Mouse (Mus musculus) liver, embryonic 16.5 days (tissue): ENCODE results near the gene Aldh16a1. TPM values are rescaled to one million over a fixed set of nuclear protein-coding genes. Genes with fewer than 3 reads are reported as not detected.

ENCODE experiments used
- ATAC-seq: fragments of 200-750 bp; cut with Nextera tagmentation; 2 replicates; pipeline ENCODE4 v1.8.0; 2017; ENCODE audit warnings: low read depth, mild to moderate bottlenecking, moderate number of reproducible peaks, moderate library complexity
- H3K27ac ChIP-seq: fragments of 300-500 bp; sonication (generic); 2 replicates; pipeline ENCODE4 v1.5.1; 2014; ENCODE audit warnings: mild to moderate bottlenecking, low read length
- H3K27me3 ChIP-seq: fragments of 300-500 bp; sonication (generic); 2 replicates; pipeline ENCODE4 v1.6.1; 2014; ENCODE audit warnings: low read depth, low read length, mixed read lengths; ENCODE audit not compliant: control insufficient read depth, insufficient read depth
- H3K36me3 ChIP-seq: fragments of 300-500 bp; sonication (generic); 2 replicates; pipeline ENCODE4 v1.6.1; 2014; ENCODE audit warnings: mild to moderate bottlenecking; ENCODE audit not compliant: control insufficient read depth, insufficient read depth
- H3K4me1 ChIP-seq: fragments of 300-500 bp; sonication (generic); 2 replicates; pipeline ENCODE4 v1.6.1; 2014; ENCODE audit warnings: low read depth, low read length, mixed read lengths; ENCODE audit not compliant: control insufficient read depth
- H3K4me2 ChIP-seq: fragments of 300-500 bp; sonication (generic); 2 replicates; pipeline ENCODE4 v1.6.1; 2014; ENCODE audit warnings: low read depth, low read length, mixed read lengths
- H3K4me3 ChIP-seq: fragments of 300-500 bp; sonication (generic); 2 replicates; pipeline ENCODE4 v1.5.1; 2014; ENCODE audit warnings: low read depth, mild to moderate bottlenecking, low read length
- H3K9ac ChIP-seq: fragments of 300-500 bp; sonication (generic); 2 replicates; pipeline ENCODE4 v1.6.1; 2014; ENCODE audit warnings: low read depth, low read length
- H3K9me3 ChIP-seq: fragments of 300-500 bp; sonication (generic); replicated peaks from 2 replicates; pipeline ENCODE4 v1.6.1; 2016; ENCODE audit warnings: low read length; ENCODE audit not compliant: control insufficient read depth
- WGBS: fragments of 180-500 bp; shearing (Covaris S2); extraction: QIAGEN DNeasy Blood & Tissue Kit; methylation state at CpG from one replicate; pipeline ENCODE4 v1.1.7; 2014; ENCODE audit not compliant: insufficient replicate concordance; 5-methylcytosine and 5-hydroxymethylcytosine counted together
- polyA plus RNA-seq: library from polyadenylated mRNA; unstranded; fragments of >200 nt; fragmentation: Nextera tagmentation; extraction: Ambion mirVana; gene quantifications from 2 replicates; pipeline ENCODE4 v1.2.1, GENCODE M21; 2015

Gene Aldh16a1
- polyA plus RNA-seq, 1 experiment from 2014 or later: 30.0 TPM

GRCm38 (mm10) chr7:45145460-45145859 is 8.9 kb downstream of the Aldh16a1 start:
- Histone ChIP-seq H3K27ac (no peak overlapping the region), H3K9ac (no peak overlapping the region), H3K36me3 (no peaks in the 10 kb centered on the region; the same call in 1 of the 2 replicates), H3K4me1 (no peaks in the 10 kb centered on the region; the same call in none of the 2 replicates), H3K27me3 (no peaks in the 10 kb centered on the region), H3K4me3 (no peak overlapping the region), H3K9me3 (no peaks in the 10 kb centered on the region), H3K4me2 (no peak overlapping the region)
- 85% methylated on average over 8 of the region's 8 CpGs for WGBS
- no peak for ATAC-seq

GRCm38 (mm10) chr7:45144368-45145174 is 9.8 kb downstream of the Aldh16a1 start:
- no peaks in the 10 kb centered on the region; the same call in 1 of the 2 replicates for H3K36me3 ChIP-seq
- H3K4me3 ChIP-seq: no peak overlapping the region
- no peak for ATAC-seq
- no peaks in the 10 kb centered on the region; the same call in 1 of the 2 replicates for H3K4me1 ChIP-seq
- H3K4me2 ChIP-seq: no peak overlapping the region
- H3K27me3 ChIP-seq: no peaks in the 10 kb centered on the region
- WGBS: 77% methylated on average over 13 of the region's 13 CpGs
- H3K27ac ChIP-seq: no peak overlapping the region
- no peaks in the 10 kb centered on the region for H3K9me3 ChIP-seq
- H3K9ac ChIP-seq: no peak overlapping the region

GRCm38 (mm10) chr7:45141914-45142313 is 12.5 kb downstream of the Aldh16a1 start:
- H3K27me3 ChIP-seq: no peaks in the 10 kb centered on the region
- no peak for ATAC-seq
- no peak overlapping the region for H3K4me3 ChIP-seq
- 77% methylated on average over 5 of the region's 5 CpGs for WGBS
- H3K9me3 ChIP-seq: no peaks in the 10 kb centered on the region
- H3K9ac ChIP-seq: no peak overlapping the region
- H3K4me1 ChIP-seq: peaks cover 18% of the 10 kb centered on the region
- no peak overlapping the region for H3K27ac ChIP-seq
- no peaks in the 10 kb centered on the region; the same call in 1 of the 2 replicates for H3K36me3 ChIP-seq
- no peak overlapping the region for H3K4me2 ChIP-seq

- 74% methylated on average over 3 of the region's 3 CpGs for WGBS
- no peak for ATAC-seq
Measured at GRCm38 (mm10) chr7:45141319-45141718, 13.1 kb downstream of the Aldh16a1 start.

GRCm38 (mm10) chr7:45139904-45140723 is 14.3 kb downstream of the Aldh16a1 start:
- H3K27ac ChIP-seq: no peak overlapping the region
- no peak for ATAC-seq
- peaks cover 29% of the 10 kb centered on the region for H3K4me1 ChIP-seq
- H3K27me3 ChIP-seq: no peaks in the 10 kb centered on the region
- no peaks in the 10 kb centered on the region; the same call in 1 of the 2 replicates for H3K36me3 ChIP-seq
- H3K9ac ChIP-seq: no peak overlapping the region
- no peak overlapping the region for H3K4me2 ChIP-seq
- no peak overlapping the region for H3K4me3 ChIP-seq
- WGBS: 66% methylated on average over 8 of the region's 8 CpGs
- no peaks in the 10 kb centered on the region for H3K9me3 ChIP-seq

More at GRCm38 (mm10) chr7:45141319-45141718, 13.1 kb downstream of the Aldh16a1 start:
- H3K27ac ChIP-seq: no peak overlapping the region
- H3K4me2 ChIP-seq: no peak overlapping the region
- no peaks in the 10 kb centered on the region; the same call in 1 of the 2 replicates for H3K36me3 ChIP-seq
- no peaks in the 10 kb centered on the region for H3K9me3 ChIP-seq
- H3K27me3 ChIP-seq: no peaks in the 10 kb centered on the region
- peaks cover 21% of the 10 kb centered on the region for H3K4me1 ChIP-seq
- no peak overlapping the region for H3K4me3 ChIP-seq
- H3K9ac ChIP-seq: no peak overlapping the region

- H3K4me3 ChIP-seq: no peak overlapping the region
- no peak overlapping the region for H3K9ac ChIP-seq
- WGBS: 63% methylated on average over 1 of the region's 1 CpGs
- H3K27ac ChIP-seq: no peak overlapping the region
- peaks cover 38% of the 10 kb centered on the region for H3K4me1 ChIP-seq
- H3K27me3 ChIP-seq: no peaks in the 10 kb centered on the region
- no peaks in the 10 kb centered on the region for H3K9me3 ChIP-seq
- no peak for ATAC-seq
- no peaks in the 10 kb centered on the region; the same call in 1 of the 2 replicates for H3K36me3 ChIP-seq
- H3K4me2 ChIP-seq: no peak overlapping the region
Measured at GRCm38 (mm10) chr7:45138403-45138802, 16.0 kb downstream of the Aldh16a1 start.

- no peaks in the 10 kb centered on the region for H3K9me3 ChIP-seq
- H3K4me2 ChIP-seq: peak overlapping the region; percentile 28
- H3K27ac ChIP-seq: 0 out of 2 replicates have a peak overlapping the region, but pooled peaks have one; percentile 35
- H3K27me3 ChIP-seq: no peaks in the 10 kb centered on the region
- H3K4me3 ChIP-seq: no peak overlapping the region
- peaks cover 38% of the 10 kb centered on the region for H3K4me1 ChIP-seq
- no peaks in the 10 kb centered on the region for H3K36me3 ChIP-seq
- H3K9ac ChIP-seq: no peak overlapping the region; the same call in 1 of the 2 replicates
- 15% methylated on average over 12 of the region's 12 CpGs for WGBS
- peak; percentile 56 for ATAC-seq
Measured at GRCm38 (mm10) chr7:45137171-45138006, 17.0 kb downstream of the Aldh16a1 start.

- H3K9ac ChIP-seq: peak within 1 kb of the TSS; percentile 81
- 1% methylated on average over 29 of the region's 29 CpGs for WGBS
- H3K4me2 ChIP-seq: peak within 1 kb of the TSS; percentile 88
- no peaks in the 10 kb centered on the region for H3K27me3 ChIP-seq
- peaks cover 38% of the 10 kb centered on the region for H3K4me1 ChIP-seq
- peak within 1 kb of the TSS; percentile 70 for H3K27ac ChIP-seq
- H3K36me3 ChIP-seq: no peaks in the 10 kb centered on the region
- no peaks in the 10 kb centered on the region for H3K9me3 ChIP-seq
- peak; percentile 76 for ATAC-seq
- peak within 1 kb of the TSS; percentile 79 for H3K4me3 ChIP-seq
Measured at GRCm38 (mm10) chr7:45135993-45136567, 18.3 kb downstream of the Aldh16a1 start, which contains the start of the genes Gm45713 and Flt3l. Gm45713 (minus strand) TSS chr7:45136231. Flt3l (minus strand) TSS chr7:45136432.
